Mouse (Mus musculus) spleen, adult 2 months (tissue): ENCODE data around the gene Ikzf4. TPM values are rescaled to one million over a fixed set of nuclear protein-coding genes. Genes with fewer than 3 reads are reported as not detected.

Source experiments
- DNase-seq, 2 experiments: peaks; one replicate each; pipeline versions ENCODE4 v3.0.0 to v3.0.0-alpha.2; 2012 to 2021; ENCODE audit warnings: low spot score in 2 of 2, low read depth in 1 of 2
- H3K27ac ChIP-seq: fragments of 200-500 bp; 2 replicates; pipeline ENCODE4 v1.5.1; 2012; ENCODE audit warnings: low read length, inconsistent platforms; ENCODE audit not compliant: insufficient read depth
- H3K27me3 ChIP-seq: fragments of 200-500 bp; 2 replicates; pipeline ENCODE4 v1.6.1; 2012; ENCODE audit warnings: mild to moderate bottlenecking, moderate library complexity, low read length, inconsistent platforms; ENCODE audit not compliant: control insufficient read depth, insufficient read depth
- H3K36me3 ChIP-seq: fragments of 200-500 bp; 2 replicates; pipeline ENCODE4 v1.6.1; 2012; ENCODE audit warnings: mild to moderate bottlenecking, low read length, inconsistent platforms; ENCODE audit not compliant: control insufficient read depth, insufficient read depth
- H3K4me1 ChIP-seq: fragments of 200-500 bp; 2 replicates; pipeline ENCODE4 v1.6.1; 2011; ENCODE audit warnings: inconsistent platforms; ENCODE audit not compliant: control insufficient read depth, insufficient read depth, insufficient read length
- H3K4me3 ChIP-seq: fragments of 200-500 bp; 2 replicates; pipeline ENCODE4 v1.5.1; 2011; ENCODE audit warnings: mild to moderate bottlenecking, inconsistent platforms; ENCODE audit not compliant: insufficient read depth, insufficient read length; ENCODE audit errors: extremely low read depth
- CTCF ChIP-seq: fragments of 200-500 bp; IDR thresholded peaks from 2 replicates; pipeline ENCODE4 v1.5.1; 2011; ENCODE audit warnings: mild to moderate bottlenecking, inconsistent platforms; ENCODE audit not compliant: insufficient read depth, insufficient read length, insufficient replicate concordance; ENCODE audit errors: extremely low read depth
- POLR2A ChIP-seq: fragments of 200-500 bp; IDR thresholded peaks from 2 replicates; pipeline ENCODE4 v1.6.1; 2011; ENCODE audit warnings: low read depth, low read length, inconsistent platforms
- WGBS: fragments of 180-500 bp; shearing (Covaris S2); methylation state at CpG from one replicate; pipeline ENCODE4 v1.1.7; 2018; 5-methylcytosine and 5-hydroxymethylcytosine counted together
- polyA plus RNA-seq: library from polyadenylated mRNA; depleted of rRNA; stranded (reverse); fragments of >200 nt; gene quantifications from 2 replicates; pipeline ENCODE4 v1.2.3, GENCODE M21; 2012

Ikzf4 gene
- polyA plus RNA-seq, 1 experiment = 1.1 TPM

DNA sequence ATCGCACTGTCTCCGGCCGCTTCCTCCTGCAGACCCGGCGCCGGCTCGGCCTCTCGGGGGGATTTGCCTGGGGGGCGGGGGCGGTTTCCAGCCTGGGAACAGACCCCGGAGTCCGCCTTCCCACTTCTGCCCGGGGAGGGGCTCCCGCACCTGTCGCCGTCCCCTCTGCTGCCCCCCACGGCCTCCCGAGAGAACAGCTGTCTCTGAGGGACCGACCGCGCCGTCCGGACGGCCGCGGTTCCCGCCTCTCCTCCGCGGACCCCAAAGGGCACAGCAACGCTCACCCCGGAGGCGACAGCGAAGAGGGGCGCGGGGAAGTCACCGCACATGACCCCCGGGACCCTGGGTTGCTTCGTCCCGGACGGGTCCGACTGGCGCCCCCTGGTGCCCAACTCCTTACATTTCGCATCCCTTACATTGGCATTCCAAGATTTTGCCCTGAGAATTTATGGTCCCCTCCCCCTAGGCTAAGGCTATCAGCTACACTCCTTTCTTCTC lies 55.5 kb downstream of the Ikzf4 start:
- TF ChIP-seq CTCF = peak; percentile 57; the same call in 1 of the 2 replicates
- no peak for TF ChIP-seq POLR2A
- Histone ChIP-seq H3K36me3 (no peaks in the 10 kb centered on the region), H3K27me3 (peaks cover 11% of the 10 kb centered on the region), H3K4me3 (peak overlapping the region; percentile 66), H3K27ac (no peak overlapping the region), H3K4me1 (peaks cover 6% of the 10 kb centered on the region)
- DNase-seq = peak in 1 of 2 experiments; percentile 51
- WGBS = under 1% methylated on average over 42 of the region's 43 CpGs

GRCm38 (mm10) chr10:128589464-128590192 lies 56.2 kb downstream of the Ikzf4 start, which contains the start of gene Erbb3:
TSS of gene Erbb3 (minus strand) at chr10:128589652.
- Histone ChIP-seq H3K36me3 (no peaks in the 10 kb centered on the region), H3K27me3 (peaks cover 11% of the 10 kb centered on the region), H3K27ac (no peak within 1 kb of the TSS), H3K4me3 (peak within 1 kb of the TSS; percentile 66), H3K4me1 (peaks cover 6% of the 10 kb centered on the region)
- TF ChIP-seq POLR2A (no peak), CTCF (no peak)
- WGBS = under 1% methylated on average over 42 of the region's 43 CpGs
- peak in 1 of 2 experiments; percentile 8 for DNase-seq

GRCm38 (mm10) chr10:128588775-128589463 lies 56.9 kb downstream of the Ikzf4 start:
- WGBS = 15% methylated on average over 23 of the region's 23 CpGs
- no peaks in the 10 kb centered on the region for H3K36me3 ChIP-seq
- H3K27ac ChIP-seq = no peak overlapping the region
- TF ChIP-seq POLR2A = no peak
- TF ChIP-seq CTCF = no peak
- peaks cover 6% of the 10 kb centered on the region for H3K4me1 ChIP-seq
- H3K27me3 ChIP-seq = peaks cover 11% of the 10 kb centered on the region
- no peak for DNase-seq
- peak overlapping the region; percentile 66 for H3K4me3 ChIP-seq

GRCm38 (mm10) chr10:128588136-128588535 lies 57.7 kb downstream of the Ikzf4 start:
- Histone ChIP-seq H3K36me3 (no peaks in the 10 kb centered on the region), H3K4me1 (peaks cover 6% of the 10 kb centered on the region), H3K27ac (no peak overlapping the region), H3K27me3 (peaks cover 11% of the 10 kb centered on the region), H3K4me3 (no peak overlapping the region)
- no peak for TF ChIP-seq POLR2A
- TF ChIP-seq CTCF = no peak
- DNase-seq = no peak
- WGBS = 72% methylated on average over 1 of the region's 1 CpGs

- no peak overlapping the region for H3K27ac ChIP-seq
- no peaks in the 10 kb centered on the region for H3K36me3 ChIP-seq
- WGBS = 47% methylated on average over 8 of the region's 8 CpGs
- no peak overlapping the region for H3K4me3 ChIP-seq
- H3K27me3 ChIP-seq = peaks cover 11% of the 10 kb centered on the region
- TF ChIP-seq POLR2A = no peak
- no peak for TF ChIP-seq CTCF
- no peak for DNase-seq
- peaks cover 6% of the 10 kb centered on the region for H3K4me1 ChIP-seq
Observed at GRCm38 (mm10) chr10:128587697-128588096, 58.1 kb downstream of the Ikzf4 start.

- no peak for DNase-seq
- Histone ChIP-seq H3K4me1 (peaks cover 6% of the 10 kb centered on the region), H3K4me3 (no peak overlapping the region), H3K27ac (no peak overlapping the region), H3K36me3 (no peaks in the 10 kb centered on the region), H3K27me3 (peaks cover 11% of the 10 kb centered on the region)
- TF ChIP-seq POLR2A = no peak
- TF ChIP-seq CTCF = no peak
- WGBS = 24% methylated on average over 4 of the region's 4 CpGs
Observed at GRCm38 (mm10) chr10:128587120-128587519, 58.7 kb downstream of the Ikzf4 start.

- Histone ChIP-seq H3K4me1 (peaks cover 6% of the 10 kb centered on the region), H3K27me3 (peaks cover 11% of the 10 kb centered on the region), H3K4me3 (no peak overlapping the region), H3K36me3 (no peaks in the 10 kb centered on the region), H3K27ac (no peak overlapping the region)
- no peak for DNase-seq
- no peak for TF ChIP-seq POLR2A
- TF ChIP-seq CTCF = no peak
- WGBS = 78% methylated on average over 1 of the region's 1 CpGs
Observed at GRCm38 (mm10) chr10:128586546-128586945, 59.2 kb downstream of the Ikzf4 start.
